Mouse (Mus musculus) liver, adult 2 months (tissue): Measurements from ENCODE around the gene Vps8.

Source experiments
- CTCF ChIP-seq: fragments of 200-500 bp; IDR thresholded peaks from 2 replicates; pipeline ENCODE4 v1.5.1; 2011; ENCODE audit warnings: low read depth, low read length, control low read depth
- POLR2A ChIP-seq: fragments of 200-500 bp; IDR thresholded peaks from 2 replicates; pipeline ENCODE4 v1.6.1; 2011; ENCODE audit warnings: low read length, control low read depth; ENCODE audit not compliant: insufficient read depth; ENCODE audit errors: extremely low read depth

DNA sequence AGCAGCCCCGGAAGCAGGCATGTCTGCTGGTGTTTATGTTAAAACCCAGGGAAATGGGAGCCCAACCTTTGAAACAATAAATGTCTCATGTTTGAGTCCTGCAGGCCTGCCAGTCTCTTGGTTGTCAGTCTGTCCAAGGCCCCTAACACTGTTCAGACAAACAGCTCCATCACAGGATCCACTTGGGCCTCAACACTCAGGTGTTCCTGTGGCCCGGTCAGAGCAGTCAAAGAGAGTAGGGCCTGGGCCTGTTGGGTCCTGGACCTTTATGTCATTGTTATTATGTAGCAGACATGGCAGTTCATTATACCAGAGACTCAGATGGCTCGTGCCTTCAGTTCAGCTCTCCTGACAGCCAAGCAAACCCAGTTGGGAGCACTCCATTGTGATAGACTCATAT is 221.7 kb downstream of the Vps8 start:
- no peak for TF ChIP-seq POLR2A
- no peak for TF ChIP-seq CTCF
